Mouse (Mus musculus) embryo, embryonic 9.5 days (tissue): ENCODE data around the gene Comtd1.

ENCODE experiments used
- DNase-seq: peaks from one replicate; pipeline ENCODE4 v3.0.0-alpha.2; 2017; ENCODE audit errors: extremely low spot score

Gene Comtd1

DNA sequence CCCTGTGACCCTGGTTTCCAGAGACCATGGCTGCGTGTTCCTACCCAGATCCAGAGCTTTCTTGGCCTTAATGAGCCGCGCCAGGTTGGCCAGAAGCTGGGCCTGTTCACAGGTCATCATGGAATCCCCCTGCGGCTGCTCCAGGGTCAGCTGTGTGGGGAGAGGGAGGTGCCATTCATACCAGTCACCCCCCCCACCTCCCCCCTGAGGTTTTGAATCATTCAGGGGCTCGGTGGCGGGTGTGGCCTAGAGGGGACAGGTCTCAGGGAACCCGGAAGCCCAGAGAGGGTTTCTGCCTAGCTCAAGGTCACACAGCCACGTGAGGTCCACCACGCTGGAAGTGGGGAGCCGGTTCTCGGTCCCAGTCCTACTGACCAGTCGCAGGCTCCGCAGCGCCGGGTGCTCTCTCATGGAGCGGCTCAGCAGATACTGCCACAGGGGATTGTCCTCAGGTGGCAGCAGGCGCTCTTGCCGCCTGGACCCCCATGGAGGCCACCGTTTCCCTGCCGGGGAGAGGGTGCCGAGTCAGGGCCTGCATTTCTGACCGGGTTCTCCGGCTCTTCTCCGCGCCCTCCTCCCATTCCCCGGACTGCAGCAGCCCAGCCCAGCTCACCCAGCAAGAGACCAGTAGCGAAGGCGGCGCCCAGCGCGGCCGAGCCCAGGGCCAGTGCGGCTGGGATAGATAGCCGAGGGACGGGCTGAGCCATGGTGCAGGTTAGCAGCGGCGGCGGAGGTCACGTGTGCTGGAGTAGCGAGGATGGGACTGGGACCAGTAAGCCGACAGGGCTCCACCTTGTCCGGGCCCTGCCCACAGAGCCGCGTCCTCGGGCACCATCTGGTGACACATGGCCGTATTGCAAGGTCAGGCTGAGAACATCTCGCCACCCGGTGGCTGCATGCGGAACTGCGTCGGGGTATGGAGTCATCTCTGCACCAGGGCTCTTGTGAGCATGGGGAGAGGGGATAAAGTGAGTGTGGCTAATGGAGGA is at the start of gene Comtd1:
TSS of gene Comtd1 (minus strand) at position 812 of the 989 bp plus-strand sequence.
- peak; percentile 98 for DNase-seq

DNA sequence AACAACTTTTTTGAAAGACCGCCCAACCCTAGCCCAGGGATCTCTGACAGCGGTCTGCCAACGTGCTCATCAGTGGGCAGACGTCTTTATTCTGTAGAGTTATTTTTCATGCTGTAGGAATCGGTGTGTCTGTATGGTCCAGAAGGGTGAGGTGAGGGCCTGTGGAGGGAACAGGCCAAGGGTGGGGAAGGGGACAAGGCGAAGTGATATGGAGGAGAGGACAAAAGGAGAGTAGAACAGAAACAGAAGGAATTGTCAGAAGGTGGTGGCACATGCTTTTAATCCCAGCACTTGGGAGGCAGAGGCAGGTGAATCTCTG is 43.5 kb upstream of the Comtd1 start:
- no peak for DNase-seq

DNA sequence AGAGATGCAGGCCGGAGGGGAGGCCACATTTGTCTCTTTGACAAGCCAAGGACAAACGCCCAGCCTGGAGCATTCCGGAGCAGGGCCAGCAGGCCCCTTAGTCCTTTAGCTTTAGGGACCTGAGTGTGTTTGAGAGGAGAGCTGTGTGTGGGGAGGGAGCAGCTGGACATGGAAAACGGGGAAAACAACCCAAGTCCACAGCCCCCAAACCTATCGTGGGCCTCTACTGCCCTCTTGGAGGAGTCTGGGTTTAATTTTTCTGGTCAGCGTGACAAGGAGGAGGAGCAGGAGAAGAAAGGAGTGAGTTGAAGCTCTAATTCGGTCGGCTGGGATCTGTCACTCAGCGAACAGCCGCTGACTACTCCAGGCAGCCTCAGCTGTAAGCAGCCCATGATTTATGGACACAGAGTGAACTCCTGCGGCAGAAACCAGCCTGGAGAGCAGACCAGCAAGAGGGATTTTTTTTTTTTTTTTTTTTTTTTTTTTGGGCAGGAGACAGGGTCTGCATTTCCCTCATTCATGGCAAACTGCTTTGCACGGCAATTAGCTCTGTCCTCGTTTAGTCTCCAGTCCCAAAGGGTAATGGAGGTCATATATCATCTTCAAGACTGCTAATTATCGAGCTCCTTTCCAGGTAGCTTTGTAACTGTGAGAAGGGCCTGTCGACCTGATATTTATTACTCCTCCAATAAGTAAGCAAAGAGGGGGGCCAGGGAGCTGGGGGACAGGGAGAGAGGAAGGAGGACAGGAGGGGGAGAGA is 43.0 kb upstream of the Comtd1 start:
- peak; percentile 77 for DNase-seq

DNA sequence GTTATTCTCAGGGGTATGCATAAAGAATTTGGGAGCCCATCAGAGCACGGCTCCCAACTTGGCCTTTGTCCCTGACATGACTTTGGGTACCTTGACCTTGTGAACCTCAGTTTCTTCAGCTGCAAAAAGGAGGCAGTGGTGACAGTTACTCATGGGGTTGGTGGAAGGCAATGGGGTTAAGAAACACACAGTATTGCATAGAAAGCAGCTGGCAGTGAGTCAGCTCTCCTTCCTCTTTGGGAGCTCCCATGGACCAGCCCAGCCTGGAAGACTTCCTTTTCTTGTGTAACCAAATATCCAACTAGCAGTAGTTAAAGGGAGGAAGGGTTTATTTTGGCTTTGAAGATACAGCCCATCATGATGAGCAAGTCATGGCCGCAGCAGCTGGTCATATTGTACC is 41.7 kb upstream of the Comtd1 start:
- no peak for DNase-seq

DNA sequence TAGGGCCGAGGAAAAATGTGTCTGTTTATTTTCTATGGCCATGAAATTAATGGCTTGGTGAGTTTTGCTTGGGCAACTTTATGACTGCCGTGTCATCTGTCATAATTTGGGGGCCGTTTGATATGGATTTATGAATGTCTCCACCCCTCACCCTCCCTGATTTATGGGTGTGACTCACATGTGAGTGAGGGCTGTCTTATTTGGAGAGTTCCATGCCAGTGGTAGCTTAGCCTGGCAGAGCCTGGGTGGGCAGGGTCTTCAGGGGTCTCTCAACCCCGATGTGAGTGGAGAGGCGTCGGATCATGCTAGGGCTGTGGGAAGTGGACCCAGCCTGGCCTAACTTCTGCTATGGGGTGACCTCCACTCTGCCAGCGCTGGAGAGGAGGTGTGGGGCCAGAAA is 18.0 kb upstream of the Comtd1 start:
- DNase-seq: no peak

DNA sequence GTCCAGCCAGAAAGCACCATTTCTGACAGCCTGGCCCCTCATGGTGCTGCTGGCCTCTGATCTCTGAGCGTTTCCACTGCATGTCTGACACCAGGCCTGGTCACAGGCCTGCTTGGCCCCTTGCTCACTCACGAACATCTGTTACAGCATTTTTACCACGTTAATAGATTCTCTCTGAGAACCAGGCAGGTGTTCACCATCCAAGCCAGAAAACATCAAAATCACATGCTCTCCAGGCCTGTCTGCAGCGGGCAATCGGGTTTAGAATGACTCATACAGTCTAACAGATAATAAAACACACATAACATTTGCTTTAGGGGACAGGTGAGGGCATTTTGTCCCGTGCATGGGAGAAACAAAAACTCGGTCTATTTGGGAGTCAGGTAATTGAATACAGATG is 17.5 kb upstream of the Comtd1 start:
- DNase-seq: no peak

DNA sequence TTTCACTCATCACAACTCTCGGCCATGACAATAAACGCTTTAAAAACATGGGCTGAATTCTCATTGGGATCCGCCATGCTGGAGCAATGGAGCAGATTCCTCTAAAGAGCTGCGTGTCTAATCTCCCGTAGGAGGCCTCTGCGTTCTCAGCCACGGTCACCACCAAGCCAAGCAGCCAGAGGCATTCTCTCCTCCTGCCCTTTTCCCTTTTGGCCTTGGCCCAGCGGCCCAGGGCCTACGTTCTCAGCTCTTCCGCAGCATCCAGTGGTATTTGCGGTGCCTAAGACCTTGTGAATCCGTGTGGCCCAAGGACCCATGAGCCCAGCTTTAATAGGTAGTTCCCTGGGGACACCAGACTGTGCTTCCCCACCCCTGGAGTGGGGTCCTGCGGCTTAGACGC is 8.1 kb upstream of the Comtd1 start:
- no peak for DNase-seq

DNA sequence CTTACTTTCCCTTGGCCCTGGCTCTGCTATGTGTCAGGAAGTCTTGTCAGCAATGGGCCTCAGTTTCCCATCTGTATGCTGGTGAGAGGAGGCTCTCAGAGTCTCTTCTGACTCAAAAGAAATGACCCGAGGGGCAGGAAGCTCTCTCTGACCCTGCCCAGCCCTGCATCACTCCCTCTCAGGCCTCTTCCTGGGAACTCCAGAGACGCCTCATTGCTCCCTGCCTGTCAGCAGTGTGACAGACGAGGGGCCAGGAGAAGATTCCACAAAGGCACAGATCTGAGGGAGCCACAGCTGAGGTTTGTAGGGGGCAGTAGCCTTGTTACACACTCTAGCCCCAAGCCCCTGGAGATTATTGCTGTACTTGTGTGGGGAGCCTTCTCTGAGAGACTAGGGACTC is 7.2 kb upstream of the Comtd1 start:
- DNase-seq: no peak

DNA sequence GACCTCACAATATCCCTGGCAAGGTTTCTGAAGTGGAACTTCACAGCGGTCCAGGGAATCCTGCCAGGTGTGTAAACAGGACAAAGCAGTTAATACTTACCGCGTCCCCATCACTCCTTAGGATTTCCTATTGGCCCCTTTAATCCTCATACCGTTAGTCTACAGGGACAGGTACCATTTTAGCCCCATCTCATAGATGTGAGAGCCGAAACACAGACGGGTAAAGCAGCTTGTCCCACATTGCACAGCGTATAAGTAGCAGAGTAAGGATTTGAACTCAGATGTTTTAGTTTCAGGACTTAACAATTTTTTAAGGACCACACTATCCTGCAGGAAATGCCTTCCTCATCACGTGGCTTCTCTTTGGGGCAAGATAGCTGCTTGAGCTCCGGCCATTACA is 5.5 kb upstream of the Comtd1 start:
- no peak for DNase-seq

DNA sequence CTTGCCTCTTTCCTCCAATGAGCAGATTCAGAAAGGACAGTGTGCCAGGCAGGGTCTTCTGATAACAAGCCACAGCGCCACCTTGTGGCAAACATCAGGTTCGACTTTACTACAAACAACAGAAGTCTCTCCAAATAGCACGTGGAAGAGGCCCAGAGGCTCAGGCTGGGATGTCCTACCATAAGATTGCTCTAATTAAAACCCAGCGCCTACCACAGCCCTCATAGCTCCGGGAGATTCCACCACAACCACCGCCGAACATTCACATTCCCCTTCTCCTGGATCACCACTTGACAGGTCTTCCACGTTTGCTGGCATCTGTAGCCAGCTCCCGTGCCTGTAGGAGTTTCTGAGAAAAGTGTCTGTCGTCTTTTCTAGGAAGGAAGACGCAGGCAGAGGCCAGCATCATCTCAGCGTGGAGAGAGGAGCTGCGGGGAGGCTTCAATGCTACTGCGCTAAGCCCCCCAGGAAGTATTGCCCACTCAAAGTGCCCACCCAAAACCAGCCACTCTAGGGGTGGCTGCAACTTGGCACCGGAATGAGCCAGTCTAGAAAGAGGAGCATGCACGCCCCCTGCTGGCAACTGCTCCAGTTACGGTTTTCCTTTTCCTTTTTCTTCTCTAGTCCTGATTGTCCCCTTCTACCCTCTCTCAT is 4.8 kb upstream of the Comtd1 start:
- peak; percentile 87 for DNase-seq

DNA sequence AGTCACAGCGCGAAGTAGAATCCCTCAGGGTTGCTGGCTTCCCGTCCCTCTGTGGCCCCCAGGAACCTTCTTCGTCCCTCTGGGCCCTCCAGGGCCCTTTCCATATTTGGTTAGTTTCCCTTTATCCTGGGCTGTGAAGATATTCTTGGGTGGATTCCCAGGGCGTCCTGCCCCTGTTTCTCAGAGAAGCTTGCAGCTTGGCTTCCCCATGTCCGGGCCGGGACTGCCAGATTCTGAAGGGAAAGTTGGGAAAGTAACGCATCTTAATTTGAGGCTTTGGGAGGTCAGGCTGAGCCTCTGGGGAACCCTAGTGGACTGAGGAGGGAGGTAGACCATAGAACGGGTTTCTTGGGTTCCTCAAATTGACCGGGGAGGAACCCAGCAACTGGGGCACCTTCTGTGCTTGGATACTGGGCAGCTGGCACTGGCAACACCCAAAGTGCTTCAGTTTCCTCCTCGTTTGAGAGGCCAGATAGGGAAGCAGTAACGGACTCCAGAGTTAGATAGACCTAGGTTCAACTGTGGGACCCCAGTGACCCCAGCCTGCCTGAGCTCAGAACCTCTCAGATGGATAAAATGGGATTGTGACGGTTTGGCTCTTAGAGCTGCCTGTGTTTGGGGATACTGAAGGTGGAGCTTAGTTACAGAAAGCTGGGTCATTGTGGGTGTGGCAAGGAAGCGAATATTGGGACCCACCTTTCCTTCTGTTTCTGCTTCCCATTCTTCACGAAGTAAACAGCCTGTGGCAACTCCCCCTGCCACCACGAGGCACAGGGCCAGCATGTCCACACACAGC is 3.4 kb upstream of the Comtd1 start:
- no peak for DNase-seq

DNA sequence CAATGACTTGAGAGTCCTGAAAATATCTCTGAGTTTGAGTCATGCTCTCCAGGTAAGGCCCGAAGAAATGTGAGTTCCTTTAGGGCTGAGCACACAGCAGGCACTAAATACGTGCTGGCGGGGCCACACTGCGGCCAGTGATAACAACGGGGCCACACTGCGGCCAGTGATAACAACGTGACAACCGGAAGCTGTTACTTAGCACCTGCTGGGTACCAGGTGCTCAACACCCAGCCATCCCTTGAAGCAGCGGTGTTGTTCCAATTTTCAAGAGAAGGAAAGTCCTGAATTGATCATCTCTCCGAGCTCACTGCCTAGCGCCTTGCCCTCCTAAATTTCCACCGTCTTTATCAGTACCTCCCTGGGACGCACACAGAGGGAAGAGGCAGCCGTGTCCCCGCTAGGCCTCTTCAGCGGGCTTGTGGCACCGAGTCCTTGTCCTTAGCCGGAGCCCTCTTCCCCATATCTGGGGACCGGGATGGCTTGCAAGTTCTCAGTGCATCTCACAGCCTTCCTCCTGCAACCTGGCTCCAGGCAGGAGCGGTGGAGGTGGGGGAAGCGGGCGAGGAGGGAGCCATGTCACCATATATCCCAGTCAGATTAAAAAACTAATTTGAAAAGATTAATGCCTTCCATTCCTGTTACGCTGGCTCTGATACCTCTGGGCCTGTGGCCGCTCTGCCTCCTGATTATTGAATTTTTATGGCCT is 1.8 kb upstream of the Comtd1 start:
- no peak for DNase-seq

DNA sequence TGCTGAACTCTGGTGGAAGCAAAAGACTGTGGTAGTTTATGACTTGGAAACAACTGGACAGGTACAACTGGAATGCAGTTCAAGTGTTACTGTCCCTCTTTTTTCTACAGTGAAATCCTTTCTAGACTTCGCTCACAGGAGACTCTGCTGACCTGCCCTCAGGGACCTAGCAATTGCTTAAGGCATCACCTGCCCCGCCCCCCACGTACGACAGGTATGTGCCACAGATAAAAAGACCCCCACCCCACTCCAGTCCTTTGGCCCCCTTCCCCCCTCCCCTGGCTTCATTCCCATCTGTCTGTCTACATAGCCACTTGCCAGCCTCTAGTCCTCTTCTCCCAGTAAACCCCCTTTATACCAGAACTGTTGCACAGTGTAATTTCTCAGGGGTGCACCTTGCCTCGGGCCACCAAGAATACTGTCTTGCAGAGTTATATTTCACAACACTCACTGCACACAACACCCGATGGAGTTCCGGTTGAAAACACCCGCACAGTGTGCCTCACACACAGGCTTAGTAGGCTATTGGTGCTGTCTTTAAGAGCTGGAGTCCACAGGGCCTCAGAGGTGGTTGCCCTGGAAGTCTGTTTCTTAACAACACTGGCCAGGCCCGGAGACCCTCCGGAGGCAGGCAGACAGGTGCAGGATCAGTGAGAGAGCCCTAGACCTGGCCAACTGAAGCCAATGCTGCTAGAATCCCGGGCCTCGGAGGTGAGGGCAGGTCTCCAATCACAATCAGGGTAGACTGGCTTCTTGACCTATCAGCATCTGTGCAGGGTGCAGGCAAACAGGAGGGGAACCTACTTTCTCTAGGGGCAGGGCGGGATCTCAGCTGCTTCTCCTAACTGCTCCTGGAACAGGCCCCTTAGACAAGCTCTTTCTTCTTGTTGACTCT is 994 bp upstream of the Comtd1 start:
- DNase-seq: no peak

DNA sequence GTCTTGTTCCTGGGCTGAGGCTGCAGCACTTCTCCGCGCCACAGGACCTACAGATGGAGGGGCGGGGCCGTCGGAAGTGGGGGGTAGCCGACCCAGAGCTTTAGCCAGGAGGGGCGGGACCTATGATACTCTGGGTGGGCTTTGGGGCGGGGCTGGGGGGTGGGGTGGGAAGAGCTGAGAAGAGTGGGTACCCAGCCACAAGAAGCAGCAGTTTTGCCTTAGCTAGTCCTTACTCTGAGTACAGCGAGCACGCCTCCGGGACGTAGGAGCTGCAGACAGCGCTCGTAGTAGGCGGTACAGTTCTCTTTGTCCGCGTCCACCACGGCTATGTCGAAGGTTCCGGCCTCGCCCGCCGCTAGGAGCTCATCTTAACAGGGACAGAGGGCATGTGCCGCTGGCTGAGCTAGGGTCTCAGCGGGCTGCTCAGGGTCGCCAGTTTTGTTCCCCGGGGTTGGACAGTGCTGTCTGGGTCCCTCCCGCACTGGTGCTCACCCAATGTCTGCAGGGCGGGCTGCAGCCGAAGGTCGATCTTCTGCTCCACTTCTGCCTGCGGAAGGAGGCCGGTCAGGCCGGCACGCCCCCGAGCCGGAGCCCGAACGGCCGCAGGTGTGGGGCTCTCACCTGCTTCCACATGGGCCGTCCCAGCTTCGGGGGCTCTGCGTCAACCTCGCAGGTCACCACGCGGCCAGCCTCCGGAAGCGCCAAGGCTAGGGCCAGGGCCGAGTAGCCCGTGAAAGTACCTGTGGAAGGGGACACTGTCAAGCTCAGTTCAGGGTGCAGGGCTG is 1.2 kb downstream of the Comtd1 start:
- peak; percentile 86 for DNase-seq

DNA sequence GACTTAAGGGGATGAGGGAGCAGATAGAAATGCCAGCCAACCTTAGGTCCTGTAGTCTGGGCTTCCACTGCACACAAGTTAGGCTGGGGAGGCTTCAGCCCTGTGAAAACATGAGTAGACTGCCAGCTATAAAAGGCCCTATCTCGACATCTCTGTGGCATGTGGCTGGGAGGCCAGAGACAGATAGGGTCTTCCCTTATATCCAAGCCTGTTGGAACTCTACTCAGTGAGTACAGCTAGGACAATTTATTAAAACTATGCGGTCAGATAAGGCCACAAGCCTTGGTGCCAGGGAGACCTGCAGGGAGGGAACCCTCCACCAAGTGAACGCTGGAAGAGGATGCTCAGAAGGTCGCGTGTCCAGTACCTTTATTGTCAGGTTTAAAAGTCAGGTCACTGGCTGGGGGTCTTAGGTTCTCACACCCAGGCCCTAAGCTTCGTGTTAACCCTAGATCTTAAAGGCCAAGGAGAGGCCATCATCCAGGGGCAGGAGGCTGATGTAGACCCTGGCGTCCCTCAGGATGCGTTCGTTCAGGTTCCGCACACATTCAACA is 1.9 kb downstream of the Comtd1 start:
- no peak for DNase-seq

DNA sequence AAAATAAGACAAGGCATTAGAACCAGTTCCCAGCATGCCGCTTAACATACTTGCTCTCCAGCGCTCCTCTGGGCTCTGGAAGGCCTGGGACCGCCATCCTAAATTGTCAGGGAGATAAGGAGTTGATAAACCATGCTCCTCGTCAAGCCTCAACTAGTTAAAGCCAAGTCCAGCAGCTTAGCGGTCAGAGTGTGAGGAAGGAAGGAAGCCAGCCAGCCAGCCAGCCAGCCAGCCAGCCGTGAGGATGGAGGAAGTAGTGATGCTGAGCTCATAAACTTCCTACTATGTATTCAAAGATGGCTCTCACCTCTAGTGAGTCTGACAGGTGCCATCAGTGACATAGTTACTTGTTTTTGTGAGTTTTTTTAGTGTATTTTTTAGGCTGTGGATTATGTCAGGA is 5.5 kb downstream of the Comtd1 start:
- DNase-seq: no peak

DNA sequence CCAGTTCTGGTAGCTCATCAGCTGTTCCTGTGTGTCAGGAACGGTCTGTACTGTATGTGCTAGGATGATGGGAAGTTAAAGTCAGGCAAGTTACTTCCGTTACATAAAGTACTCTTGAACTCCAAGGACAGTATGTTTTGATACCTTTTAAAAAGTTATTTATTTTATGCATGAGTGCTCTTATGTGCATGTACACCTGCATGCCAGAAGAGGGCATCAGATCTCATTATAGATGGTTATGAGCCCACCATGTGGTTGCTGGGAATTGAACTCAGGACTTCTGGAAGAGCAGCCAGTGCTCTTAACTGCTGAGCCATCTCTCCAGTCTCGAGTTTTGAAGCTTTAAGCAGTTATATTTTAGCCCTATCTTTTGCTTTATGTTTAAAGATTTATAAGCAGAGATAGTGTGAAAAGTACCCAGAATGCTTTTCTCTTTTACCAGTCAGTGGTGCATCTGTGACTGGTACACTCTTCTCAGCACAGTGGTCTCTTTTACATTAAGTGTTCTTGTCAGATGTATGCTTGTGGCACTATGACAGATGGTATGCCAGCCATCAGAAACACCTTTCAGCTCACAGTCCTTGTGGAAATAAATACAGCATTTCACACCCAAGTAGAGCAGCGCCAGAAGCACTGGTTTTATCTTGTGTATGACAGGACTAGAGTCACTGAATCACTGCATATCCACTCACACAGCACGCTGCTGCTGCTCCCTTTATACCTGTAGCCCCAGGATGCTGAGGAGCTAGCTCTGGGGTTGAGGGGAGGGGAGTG is 6.8 kb downstream of the Comtd1 start:
- DNase-seq: no peak

DNA sequence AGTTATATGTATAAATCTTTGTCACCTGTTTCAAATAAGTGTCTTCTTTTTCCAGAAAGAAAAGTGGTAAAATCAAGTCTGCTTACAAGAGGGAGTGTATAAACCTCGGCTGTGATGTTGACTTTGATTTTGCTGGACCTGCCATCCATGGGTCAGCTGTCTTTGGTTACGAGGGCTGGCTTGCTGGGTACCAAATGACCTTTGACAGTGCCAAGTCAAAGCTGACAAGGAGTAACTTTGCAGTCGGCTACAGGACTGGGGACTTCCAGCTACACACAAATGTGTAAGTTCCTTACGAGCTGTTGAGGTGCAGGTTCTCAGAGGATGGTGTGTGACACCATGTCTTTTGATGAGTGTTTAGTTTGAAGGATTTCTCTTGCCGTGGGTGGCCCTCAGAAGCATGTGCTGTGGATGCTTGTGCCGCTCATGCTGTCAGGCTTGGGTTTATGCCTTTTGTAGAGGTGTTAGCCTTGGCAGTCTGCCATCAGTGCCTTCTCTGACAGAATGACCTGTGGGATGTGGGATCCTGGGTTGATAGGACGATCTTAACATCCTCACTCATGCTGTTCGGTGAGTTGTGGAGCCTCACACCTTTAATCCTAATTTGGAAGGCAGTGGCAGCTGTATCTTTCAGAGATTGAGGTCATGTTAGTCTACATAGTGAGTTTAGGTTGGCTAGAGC is 10.3 kb downstream of the Comtd1 start:
- DNase-seq: no peak
